Mouse (Mus musculus): ENCODE results near the gene E130114P18Rik. TPM values are rescaled to one million over a fixed set of nuclear protein-coding genes. Genes with fewer than 3 reads are reported as not detected.

E130114P18Rik gene
- polyA plus RNA-seq, 1 experiment from 2014 or later = 5.4 TPM

DNA sequence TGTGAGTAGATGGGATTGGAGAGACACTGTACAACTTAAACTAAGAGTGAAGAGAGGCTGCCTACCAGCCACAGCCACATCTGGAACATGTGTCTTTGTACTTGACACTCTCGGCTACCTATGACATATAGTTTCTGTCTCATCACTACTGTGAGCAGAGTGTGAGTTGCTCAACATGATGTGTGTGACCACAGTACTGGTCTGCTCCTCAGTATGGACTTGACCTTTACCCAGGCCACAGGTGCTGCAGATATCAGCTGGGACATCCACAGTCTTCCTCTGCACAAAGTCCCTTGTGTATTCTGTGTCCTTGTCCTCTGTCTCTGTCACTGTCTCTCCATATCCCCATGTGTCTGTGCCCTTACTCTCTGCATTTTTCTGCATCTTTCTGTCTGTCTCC, 141.3 kb downstream of the E130114P18Rik start:
- Histone ChIP-seq H3K27ac (no peak overlapping the region), H3K4me2 (no peak overlapping the region), H3K9me3 (no peaks in the 10 kb centered on the region), H3K9ac (replicated peaks) (no peak overlapping the region), H3K4me3 (replicated peaks) (no peak overlapping the region), H3K4me1 (replicated peaks) (peaks cover 45% of the 10 kb centered on the region), H3K36me3 (no peaks in the 10 kb centered on the region), H3K27me3 (no peaks in the 10 kb centered on the region)
- no peak for ATAC-seq (ENCODE audit: insufficient number of reproducible peaks, insufficient read depth, low FRiP score, low TSS enrichment, low read depth)
- 96% methylated on average over 1 of the region's 1 CpGs for WGBS

DNA sequence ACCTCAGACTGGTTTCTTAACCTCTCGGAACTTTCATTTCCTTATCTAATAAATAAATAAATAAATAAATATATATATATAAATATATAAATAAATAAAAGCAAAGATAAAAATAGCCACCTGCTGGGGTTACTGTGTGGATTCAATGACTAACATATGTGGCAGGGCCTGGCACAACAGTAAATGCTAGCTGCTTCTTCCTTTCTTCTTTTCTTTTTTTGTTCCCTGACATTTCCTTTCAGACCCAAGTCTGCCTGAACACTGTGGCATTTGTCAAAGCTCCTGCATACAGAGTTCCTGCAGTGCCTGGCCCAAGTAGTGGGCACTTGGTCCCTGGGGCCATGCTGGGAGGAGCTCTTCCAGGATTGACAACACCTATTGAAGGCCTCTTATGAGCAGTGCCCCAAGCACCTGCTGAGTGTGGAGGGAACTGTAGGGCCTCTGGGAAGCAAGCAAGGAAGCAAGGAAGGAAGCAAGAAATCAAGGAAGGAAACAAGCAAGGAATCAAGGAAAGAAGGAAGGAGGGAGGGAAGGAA, 142.1 kb downstream of the E130114P18Rik start:
- Histone ChIP-seq H3K4me2 (no peak overlapping the region), H3K9me3 (no peaks in the 10 kb centered on the region), H3K36me3 (no peaks in the 10 kb centered on the region), H3K4me1 (replicated peaks) (peaks cover 46% of the 10 kb centered on the region), H3K27me3 (no peaks in the 10 kb centered on the region), H3K4me3 (replicated peaks) (no peak overlapping the region), H3K9ac (replicated peaks) (no peak overlapping the region), H3K27ac (peak overlapping the region; percentile 81)
- 26% methylated on average over 1 of the region's 1 CpGs for WGBS
- 0 out of 2 replicates have a peak, but pooled peaks have one; percentile 26 for ATAC-seq (ENCODE audit: insufficient number of reproducible peaks, insufficient read depth, low FRiP score, low TSS enrichment, low read depth)

DNA sequence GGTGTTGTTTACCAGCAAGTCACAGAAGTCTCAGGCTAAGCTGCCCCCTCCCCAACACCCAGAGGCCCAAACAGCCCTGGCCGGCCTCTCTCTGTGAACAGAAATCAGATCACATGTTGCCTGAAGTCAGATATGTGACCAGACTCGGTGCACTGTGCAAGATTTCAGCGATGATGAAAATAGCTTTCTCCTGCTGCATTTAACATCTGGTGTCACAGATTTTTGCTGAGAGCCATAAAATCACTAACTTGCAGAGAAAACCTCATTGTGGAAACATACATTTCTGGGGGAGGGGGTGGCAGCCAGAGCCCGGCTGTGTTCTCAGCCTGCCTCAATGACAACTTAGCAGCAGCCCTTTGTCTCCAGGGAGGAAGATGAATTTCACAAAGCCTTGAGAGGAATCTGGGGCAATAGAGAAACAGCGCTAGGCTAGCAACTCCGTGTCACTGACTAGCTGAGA, 142.6 kb downstream of the E130114P18Rik start:
- Histone ChIP-seq H3K4me2 (peak overlapping the region; percentile 23; the same call in 1 of the 2 replicates), H3K27me3 (no peaks in the 10 kb centered on the region), H3K36me3 (no peaks in the 10 kb centered on the region), H3K27ac (peak overlapping the region; percentile 81), H3K4me3 (replicated peaks) (no peak overlapping the region), H3K9me3 (no peaks in the 10 kb centered on the region), H3K4me1 (replicated peaks) (peaks cover 51% of the 10 kb centered on the region), H3K9ac (replicated peaks) (no peak overlapping the region)
- 8% methylated on average over 6 of the region's 6 CpGs for WGBS
- ATAC-seq (ENCODE audit: insufficient number of reproducible peaks, insufficient read depth, low FRiP score, low TSS enrichment, low read depth) = peak; percentile 78

DNA sequence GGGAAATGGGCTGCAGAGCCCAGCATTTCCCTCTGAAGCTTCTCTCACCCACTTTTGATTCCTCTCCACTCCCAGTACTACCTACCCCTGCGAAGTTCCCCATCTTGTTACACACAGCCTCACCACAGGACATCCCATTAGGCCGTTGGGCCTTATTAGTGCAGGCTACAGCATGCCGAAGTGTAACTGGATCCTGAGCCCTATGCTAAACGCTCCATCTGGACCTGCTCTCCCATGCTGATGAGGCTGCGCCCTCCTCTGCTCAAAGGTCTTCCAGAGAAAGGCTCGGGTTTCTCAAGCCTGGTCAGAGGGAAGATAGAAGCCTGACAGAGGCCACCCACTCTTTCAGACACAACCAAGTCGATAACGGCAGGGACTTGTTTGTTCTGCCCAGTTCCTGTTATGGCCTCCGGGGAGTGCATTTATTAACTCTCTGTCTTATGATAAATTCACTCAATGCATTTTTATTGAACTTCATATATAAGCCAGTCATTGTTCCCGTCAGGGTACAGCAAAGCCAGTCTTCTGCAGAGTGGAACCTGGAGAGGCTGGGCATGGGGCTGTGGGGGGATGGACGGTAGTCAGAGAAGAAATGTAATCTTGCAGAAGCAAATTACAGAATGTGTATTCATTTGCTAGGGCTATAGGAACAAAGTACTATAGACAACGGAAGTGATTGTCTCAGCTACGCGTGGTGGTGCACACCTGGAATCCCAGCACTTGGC, 148.8 kb downstream of the E130114P18Rik start:
- Histone ChIP-seq H3K27ac (peak overlapping the region; percentile 73), H3K4me1 (replicated peaks) (peaks cover 60% of the 10 kb centered on the region), H3K36me3 (no peaks in the 10 kb centered on the region), H3K4me3 (replicated peaks) (no peak overlapping the region), H3K9me3 (no peaks in the 10 kb centered on the region), H3K27me3 (peaks cover 3% of the 10 kb centered on the region; the same call in 1 of the 2 replicates), H3K4me2 (peak overlapping the region; percentile 25), H3K9ac (replicated peaks) (no peak overlapping the region)
- ATAC-seq (ENCODE audit: insufficient number of reproducible peaks, insufficient read depth, low FRiP score, low TSS enrichment, low read depth) = peak; percentile 85
- 20% methylated on average over 14 of the region's 14 CpGs for WGBS

DNA sequence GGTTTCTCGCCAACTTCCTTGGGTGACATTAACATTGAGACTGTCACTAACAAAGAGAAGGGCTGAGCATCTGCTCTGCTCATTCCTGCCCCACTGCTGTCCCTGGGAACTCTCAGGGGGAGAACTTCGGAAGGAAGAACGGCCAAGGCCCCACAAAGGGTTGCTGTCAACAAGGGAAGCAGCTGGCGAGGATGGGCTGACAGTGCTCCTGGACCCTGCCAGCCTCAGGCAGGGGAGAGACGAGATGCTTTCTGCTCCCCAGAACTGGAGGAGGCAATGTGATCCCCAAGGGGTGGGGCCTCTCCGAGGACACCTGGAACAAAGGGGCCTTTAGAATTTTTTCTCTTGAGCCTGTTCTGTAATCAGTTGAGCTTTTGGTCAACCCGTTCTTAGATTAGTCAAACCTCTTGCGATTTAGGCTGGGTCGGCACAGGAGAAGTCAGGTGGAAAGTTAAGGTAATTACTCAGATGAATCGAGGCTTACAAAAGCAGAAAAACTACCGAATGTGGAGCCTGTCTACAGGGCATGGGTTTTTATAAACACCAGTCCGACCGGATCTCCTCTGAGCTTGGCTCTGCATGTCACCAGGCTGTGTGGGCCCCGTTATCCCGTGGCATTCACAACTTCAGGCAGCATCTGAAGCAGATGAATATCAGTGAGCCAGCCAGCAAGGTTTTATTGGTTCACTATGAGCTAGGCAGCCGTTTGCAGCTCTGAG, 151.7 kb downstream of the E130114P18Rik start:
- Histone ChIP-seq H3K4me1 (replicated peaks) (peaks cover 57% of the 10 kb centered on the region), H3K27me3 (peaks cover 3% of the 10 kb centered on the region; the same call in 1 of the 2 replicates), H3K36me3 (no peaks in the 10 kb centered on the region), H3K9me3 (no peaks in the 10 kb centered on the region), H3K4me2 (no peak overlapping the region), H3K27ac (peak overlapping the region; percentile 19; the same call in 1 of the 2 replicates), H3K9ac (replicated peaks) (no peak overlapping the region), H3K4me3 (replicated peaks) (no peak overlapping the region)
- no peak for ATAC-seq (ENCODE audit: insufficient number of reproducible peaks, insufficient read depth, low FRiP score, low TSS enrichment, low read depth)
- WGBS = 32% methylated on average over 16 of the region's 16 CpGs

DNA sequence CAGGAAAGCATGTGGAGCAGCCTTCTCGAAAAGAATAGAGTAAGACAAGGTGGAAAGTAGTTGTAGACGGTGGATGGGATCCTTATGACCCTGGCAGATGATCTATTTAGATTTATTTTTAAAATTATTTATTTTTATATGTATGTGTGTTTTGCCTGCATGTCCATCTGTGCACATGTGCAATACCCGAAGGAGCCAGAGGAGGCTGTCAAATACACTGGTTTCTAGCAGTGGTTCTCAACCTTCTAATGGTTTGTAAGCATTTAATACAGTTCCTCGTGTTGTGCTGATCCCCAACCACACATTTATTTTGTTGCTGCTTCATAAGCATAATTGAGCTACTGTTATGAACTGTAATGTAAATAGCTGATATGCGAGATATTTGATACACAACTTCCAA, 154.7 kb downstream of the E130114P18Rik start:
- H3K36me3 ChIP-seq = no peaks in the 10 kb centered on the region
- no peak for ATAC-seq (ENCODE audit: insufficient number of reproducible peaks, insufficient read depth, low FRiP score, low TSS enrichment, low read depth)
- WGBS = 86% methylated on average over 5 of the region's 5 CpGs
- H3K27me3 ChIP-seq = peaks cover 7% of the 10 kb centered on the region; the same call in 1 of the 2 replicates
- no peaks in the 10 kb centered on the region for H3K9me3 ChIP-seq
- H3K4me3 ChIP-seq (replicated peaks) = no peak overlapping the region
- H3K27ac ChIP-seq = no peak overlapping the region
- H3K9ac ChIP-seq (replicated peaks) = no peak overlapping the region
- H3K4me2 ChIP-seq = no peak overlapping the region
- peaks cover 41% of the 10 kb centered on the region for H3K4me1 ChIP-seq (replicated peaks)

DNA sequence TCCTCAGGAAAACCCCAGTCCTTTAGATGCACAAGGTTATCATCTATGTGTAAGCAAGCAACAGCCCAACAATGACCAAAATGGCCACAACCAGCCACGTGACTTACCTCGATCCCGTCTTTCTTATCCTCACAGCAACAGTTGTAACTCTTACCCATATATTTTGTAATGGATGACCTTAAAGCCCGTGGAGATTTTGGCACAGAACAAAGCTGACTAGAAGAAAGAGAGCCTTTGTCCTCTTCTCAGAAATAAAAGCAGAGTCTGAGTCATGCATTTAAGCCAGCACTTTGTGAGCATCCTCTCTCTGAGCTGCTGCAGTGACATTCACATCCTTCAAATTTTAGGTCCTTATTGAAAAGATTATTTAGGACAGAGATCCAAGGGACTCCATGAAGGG, 156.1 kb downstream of the E130114P18Rik start:
- H3K4me2 ChIP-seq = no peak overlapping the region
- no peak overlapping the region for H3K4me3 ChIP-seq (replicated peaks)
- no peak for ATAC-seq (ENCODE audit: insufficient number of reproducible peaks, insufficient read depth, low FRiP score, low TSS enrichment, low read depth)
- no peak overlapping the region for H3K27ac ChIP-seq
- 0 out of 2 replicates have a peak, but pooled peaks cover 7% of the 10 kb centered on the region for H3K27me3 ChIP-seq
- WGBS = 86% methylated on average over 4 of the region's 4 CpGs
- H3K9me3 ChIP-seq = no peaks in the 10 kb centered on the region
- H3K9ac ChIP-seq (replicated peaks) = no peak overlapping the region
- no peaks in the 10 kb centered on the region for H3K36me3 ChIP-seq
- H3K4me1 ChIP-seq (replicated peaks) = peaks cover 32% of the 10 kb centered on the region

DNA sequence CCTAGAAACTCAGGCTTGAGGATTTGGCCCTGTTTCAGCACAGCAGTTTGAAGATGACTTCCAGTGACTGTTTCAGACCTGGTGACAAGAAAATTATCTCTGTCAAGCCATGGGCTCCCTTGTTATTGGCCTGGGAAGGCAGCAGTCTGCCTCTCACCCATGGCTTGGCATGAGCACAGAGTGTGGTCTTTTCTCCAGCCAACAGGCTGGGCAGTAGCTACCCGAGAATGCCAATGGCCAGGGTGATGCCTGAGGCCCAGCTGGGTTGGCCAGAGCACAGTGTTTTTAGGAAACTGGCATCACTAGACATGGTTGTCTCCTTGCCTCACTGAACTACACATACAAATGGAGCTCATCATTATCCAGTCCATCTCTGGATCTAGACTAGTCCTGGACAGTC, 157.5 kb downstream of the E130114P18Rik start:
- no peak for ATAC-seq (ENCODE audit: insufficient number of reproducible peaks, insufficient read depth, low FRiP score, low TSS enrichment, low read depth)
- no peak overlapping the region for H3K4me2 ChIP-seq
- 0 out of 2 replicates have a peak, but pooled peaks cover 7% of the 10 kb centered on the region for H3K27me3 ChIP-seq
- H3K9me3 ChIP-seq = no peaks in the 10 kb centered on the region
- no peak overlapping the region for H3K9ac ChIP-seq (replicated peaks)
- no peak overlapping the region for H3K4me3 ChIP-seq (replicated peaks)
- H3K4me1 ChIP-seq (replicated peaks) = peaks cover 19% of the 10 kb centered on the region
- WGBS = 89% methylated on average over 1 of the region's 1 CpGs
- no peaks in the 10 kb centered on the region for H3K36me3 ChIP-seq
- no peak overlapping the region for H3K27ac ChIP-seq

DNA sequence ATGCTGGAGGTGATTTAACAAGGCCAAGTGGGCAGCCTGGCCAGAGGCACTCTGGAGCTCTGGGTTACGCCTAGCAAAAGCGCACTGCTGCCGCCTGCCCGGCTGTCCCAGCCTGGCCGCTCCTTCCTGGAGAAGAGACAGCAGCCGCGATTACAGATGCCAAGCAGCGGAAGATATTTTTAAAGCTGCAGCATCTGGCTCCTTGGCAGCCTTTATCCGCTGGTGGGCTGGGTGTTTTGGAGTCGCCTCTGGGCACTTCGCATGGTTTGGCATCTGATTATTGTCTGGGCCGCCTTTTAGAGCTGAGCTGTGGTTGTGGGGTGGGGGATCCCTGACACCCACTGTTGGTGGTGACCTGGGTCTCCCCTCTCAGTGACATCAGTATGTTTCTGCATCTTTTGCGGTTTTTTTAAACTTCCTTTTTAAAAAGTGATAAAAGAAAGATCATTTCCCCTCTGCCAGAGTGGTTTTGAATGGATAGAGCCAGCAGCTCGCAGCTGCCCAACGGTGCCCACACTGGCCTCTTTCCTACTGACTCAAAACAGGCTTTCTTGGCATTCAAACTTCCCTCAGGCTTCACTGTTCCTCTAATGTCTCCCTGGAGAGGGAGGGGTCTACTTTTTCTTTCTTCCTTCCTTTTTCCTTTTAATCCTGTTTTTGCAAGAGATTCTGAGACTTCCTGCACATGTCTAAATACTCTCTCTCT, 159.1 kb downstream of the E130114P18Rik start:
- no peak overlapping the region for H3K4me3 ChIP-seq (replicated peaks)
- no peak overlapping the region for H3K9ac ChIP-seq (replicated peaks)
- 0 out of 2 replicates have a peak, but pooled peaks cover 7% of the 10 kb centered on the region for H3K27me3 ChIP-seq
- peak overlapping the region; percentile 6; the same call in 1 of the 2 replicates for H3K4me2 ChIP-seq
- WGBS = 56% methylated on average over 15 of the region's 15 CpGs
- H3K27ac ChIP-seq = no peak overlapping the region
- H3K36me3 ChIP-seq = no peaks in the 10 kb centered on the region
- no peak for ATAC-seq (ENCODE audit: insufficient number of reproducible peaks, insufficient read depth, low FRiP score, low TSS enrichment, low read depth)
- H3K9me3 ChIP-seq = no peaks in the 10 kb centered on the region
- H3K4me1 ChIP-seq (replicated peaks) = peaks cover 12% of the 10 kb centered on the region

DNA sequence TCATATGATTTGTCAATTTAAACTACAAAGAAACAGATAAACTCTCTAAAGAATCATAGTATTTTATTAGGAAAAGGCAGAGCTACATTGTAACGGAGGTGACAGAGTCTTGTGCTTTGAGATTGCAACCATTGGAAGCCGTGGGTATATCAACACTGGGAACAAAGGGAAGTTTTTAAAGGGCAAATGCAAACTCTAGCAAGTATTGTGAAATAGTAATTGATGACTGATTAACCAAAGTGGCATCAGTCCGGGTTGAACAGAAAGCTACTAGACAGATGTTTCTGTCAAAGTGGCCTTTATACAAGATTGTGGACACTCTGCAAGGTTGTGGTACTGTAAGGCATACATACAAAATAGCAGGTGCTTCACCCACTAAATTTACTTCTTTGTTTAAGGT, 162.8 kb downstream of the E130114P18Rik start:
- Histone ChIP-seq H3K27me3 (0 out of 2 replicates have a peak, but pooled peaks cover 7% of the 10 kb centered on the region), H3K27ac (no peak overlapping the region), H3K9me3 (no peaks in the 10 kb centered on the region), H3K4me3 (replicated peaks) (no peak overlapping the region), H3K9ac (replicated peaks) (no peak overlapping the region), H3K36me3 (no peaks in the 10 kb centered on the region), H3K4me1 (replicated peaks) (peaks cover 28% of the 10 kb centered on the region), H3K4me2 (no peak overlapping the region)
- no peak for ATAC-seq (ENCODE audit: insufficient number of reproducible peaks, insufficient read depth, low FRiP score, low TSS enrichment, low read depth)
- 88% methylated on average over 3 of the region's 3 CpGs for WGBS

All from limb, embryonic 12.5 days (tissue).